Mouse (Mus musculus) layer of hippocampus, postnatal 14 days (tissue): Measurements from ENCODE around the gene Fam131b. TPM values are rescaled to one million over a fixed set of nuclear protein-coding genes. Genes with fewer than 3 reads are reported as not detected.

Experiments used
- total RNA-seq, 2 experiments: library from RNA; stranded (reverse); gene quantifications; 2 replicates each; pipeline ENCODE4 v1.2.3; 2021

Gene Fam131b
- total RNA-seq, 2 experiments from 2014 or later: 76.4 to 77.5 TPM

Other genes with a start within 250 kb of the Fam131b start
- not detected for gene Tas2r139, start 183.7 kb downstream of the Fam131b start, total RNA-seq
- gene Tas2r144, start 109.3 kb downstream of the Fam131b start, total RNA-seq: not detected
- gene Gstk1, start 78.7 kb downstream of the Fam131b start, total RNA-seq: 1 to 10 TPM; 8.6 to 8.9 TPM
- gene Tmem139, start 62.7 kb downstream of the Fam131b start, total RNA-seq: not detected
- gene Casp2, start 59.7 kb downstream of the Fam131b start, total RNA-seq: 10 to 100 TPM; 19.2 to 20.8 TPM
- gene Clcn1, start 38.0 kb downstream of the Fam131b start, total RNA-seq: 1 to 10 TPM; 2.7 to 3.7 TPM
- gene Zyx, start 25.0 kb upstream of the Fam131b start, total RNA-seq: 10 to 100 TPM; 59.4 to 60.1 TPM
- under 1 TPM; 0.57 to 0.71 TPM for gene Epha1, start 48.6 kb upstream of the Fam131b start, total RNA-seq
- not detected for gene Tas2r143, start 75.6 kb upstream of the Fam131b start, total RNA-seq
- gene Tas2r135, start 80.8 kb upstream of the Fam131b start, total RNA-seq: under 1 TPM in 1 of 2 experiments, not detected in 1; 0.36 TPM
- not detected for gene Tas2r126, start 109.9 kb upstream of the Fam131b start, total RNA-seq
- gene Olfr458, start 140.6 kb upstream of the Fam131b start, total RNA-seq: not detected
- gene Olfr457, start 151.7 kb upstream of the Fam131b start, total RNA-seq: not detected
- gene Olfr456, start 162.6 kb upstream of the Fam131b start, total RNA-seq: not detected
- gene Olfr455, start 222.9 kb upstream of the Fam131b start, total RNA-seq: not detected